Mouse (Mus musculus) heart, postnatal 0 days (tissue): ENCODE measurements around the gene Nr3c2.

Source experiments
- CTCF ChIP-seq: IDR thresholded peaks from 2 replicates; pipeline ENCODE4 v1.5.1; 2016; ENCODE audit warnings: antibody characterized with exemption, control low read depth, low read depth
- EP300 ChIP-seq: IDR thresholded peaks from 2 replicates; pipeline ENCODE4 v1.6.1; 2016; ENCODE audit warnings: antibody characterized with exemption, low read depth

DNA sequence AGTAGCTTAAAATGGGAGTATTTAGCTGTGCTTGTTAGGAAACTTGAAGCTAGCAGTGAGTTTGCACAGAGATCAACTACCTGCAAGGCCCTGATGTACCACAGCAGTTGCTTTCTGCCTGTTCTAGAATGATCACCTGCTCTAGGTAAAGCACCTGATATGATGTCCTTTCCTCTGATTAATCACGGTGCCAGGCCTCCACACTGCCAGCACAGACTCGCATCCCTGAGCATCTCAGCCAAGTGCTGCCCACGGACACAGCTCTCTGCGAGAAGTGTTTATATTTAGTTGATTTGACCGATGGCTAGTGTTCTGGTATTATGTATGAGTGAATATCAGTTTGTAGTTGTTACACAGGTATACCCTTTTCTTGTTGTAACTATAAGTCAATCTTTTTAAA, 147.0 kb downstream of the Nr3c2 start:
- TF ChIP-seq CTCF (no peak), EP300 (no peak)
